Mouse (Mus musculus): ENCODE data around the gene Cbfa2t2. TPM values are rescaled to one million over a fixed set of nuclear protein-coding genes. Genes with fewer than 3 reads are reported as not detected.

The Cbfa2t2 gene
- polyA plus RNA-seq, 1 experiment, result 12.7 TPM

- Histone ChIP-seq H3K4me1 (ENCODE audit: control insufficient read depth, insufficient read depth, low read length) (peaks cover 2% of the 10 kb centered on the region; the same call in 1 of the 2 replicates), H3K4me3 (replicated peaks; ENCODE audit: extremely low read depth, low read depth, low read length) (peak overlapping the region; percentile 72)
- no peak for DNase-seq
- TF ChIP-seq POLR2A (IDR thresholded peaks at IDR 0.05; ENCODE audit: borderline replicate concordance, extremely low read depth, low read depth, low read length) (no peak), CTCF (IDR thresholded peaks at IDR 0.05; ENCODE audit: insufficient read depth, low read length) (no peak)
- 32% methylated on average over 11 of the region's 11 CpGs for WGBS
These were observed 29.1 kb upstream of the Cbfa2t2 start for GRCm38 (mm10) chr2:154407063-154407642.

- Histone ChIP-seq H3K4me3 (replicated peaks; ENCODE audit: extremely low read depth, low read depth, low read length) (peak within 1 kb of the TSS; percentile 72), H3K4me1 (ENCODE audit: control insufficient read depth, insufficient read depth, low read length) (peaks cover 2% of the 10 kb centered on the region; the same call in 1 of the 2 replicates)
- TF ChIP-seq POLR2A (IDR thresholded peaks at IDR 0.05; ENCODE audit: borderline replicate concordance, extremely low read depth, low read depth, low read length), result peak; percentile 70; the same call in 1 of the 2 replicates
- TF ChIP-seq CTCF (IDR thresholded peaks at IDR 0.05; ENCODE audit: insufficient read depth, low read length), result no peak
- WGBS, result 2% methylated on average over 84 of the region's 84 CpGs
- DNase-seq, result peak; percentile 88
These were observed 28.4 kb upstream of the Cbfa2t2 start, which contains the start of gene Snta1 for GRCm38 (mm10) chr2:154407643-154408445. Gene Snta1, minus strand, starts transcription at chr2:154408099.

- H3K4me1 ChIP-seq (ENCODE audit: control insufficient read depth, insufficient read depth, low read length), result peaks cover 2% of the 10 kb centered on the region; the same call in 1 of the 2 replicates
- no peak overlapping the region for H3K4me3 ChIP-seq (replicated peaks; ENCODE audit: extremely low read depth, low read depth, low read length)
- TF ChIP-seq CTCF (IDR thresholded peaks at IDR 0.05; ENCODE audit: insufficient read depth, low read length), result no peak
- no peak for TF ChIP-seq POLR2A (IDR thresholded peaks at IDR 0.05; ENCODE audit: borderline replicate concordance, extremely low read depth, low read depth, low read length)
- DNase-seq, result no peak
- 22% methylated on average over 2 of the region's 2 CpGs for WGBS
These were observed 25.9 kb upstream of the Cbfa2t2 start for GRCm38 (mm10) chr2:154410355-154410754.

- Histone ChIP-seq H3K4me1 (ENCODE audit: control insufficient read depth, insufficient read depth, low read length) (peaks cover 2% of the 10 kb centered on the region; the same call in 1 of the 2 replicates), H3K4me3 (replicated peaks; ENCODE audit: extremely low read depth, low read depth, low read length) (no peak overlapping the region)
- 66% methylated on average over 7 of the region's 7 CpGs for WGBS
- TF ChIP-seq POLR2A (IDR thresholded peaks at IDR 0.05; ENCODE audit: borderline replicate concordance, extremely low read depth, low read depth, low read length), result no peak
- 0 out of 2 replicates have a peak, but pooled peaks have one; percentile 7 for TF ChIP-seq CTCF (IDR thresholded peaks at IDR 0.05; ENCODE audit: insufficient read depth, low read length)
- no peak for DNase-seq
These were observed 24.1 kb upstream of the Cbfa2t2 start for GRCm38 (mm10) chr2:154412018-154412666.

- TF ChIP-seq POLR2A (IDR thresholded peaks at IDR 0.05; ENCODE audit: borderline replicate concordance, extremely low read depth, low read depth, low read length) (no peak), CTCF (IDR thresholded peaks at IDR 0.05; ENCODE audit: insufficient read depth, low read length) (peak; percentile 83)
- peak; percentile 75 for DNase-seq
- H3K4me3 ChIP-seq (replicated peaks; ENCODE audit: extremely low read depth, low read depth, low read length), result no peak overlapping the region
- whole genome bisulfite sequencing, result 19% methylated on average over 3 of the region's 3 CpGs
- no peaks in the 10 kb centered on the region for H3K4me1 ChIP-seq (ENCODE audit: control insufficient read depth, insufficient read depth, low read length)
These were observed 19.2 kb upstream of the Cbfa2t2 start for GRCm38 (mm10) chr2:154417107-154417506.

- no peaks in the 10 kb centered on the region for H3K4me1 ChIP-seq (ENCODE audit: control insufficient read depth, insufficient read depth, low read length)
- whole genome bisulfite sequencing, result 83% methylated on average over 7 of the region's 7 CpGs
- TF ChIP-seq POLR2A (IDR thresholded peaks at IDR 0.05; ENCODE audit: borderline replicate concordance, extremely low read depth, low read depth, low read length) (no peak), CTCF (IDR thresholded peaks at IDR 0.05; ENCODE audit: insufficient read depth, low read length) (no peak)
- no peak for DNase-seq
- H3K4me3 ChIP-seq (replicated peaks; ENCODE audit: extremely low read depth, low read depth, low read length), result no peak overlapping the region
These were observed 18.3 kb upstream of the Cbfa2t2 start for GRCm38 (mm10) chr2:154418001-154418400.

- Histone ChIP-seq H3K4me3 (replicated peaks; ENCODE audit: extremely low read depth, low read depth, low read length) (no peak overlapping the region), H3K4me1 (ENCODE audit: control insufficient read depth, insufficient read depth, low read length) (no peaks in the 10 kb centered on the region)
- WGBS, result 73% methylated on average over 9 of the region's 9 CpGs
- no peak for DNase-seq
- TF ChIP-seq CTCF (IDR thresholded peaks at IDR 0.05; ENCODE audit: insufficient read depth, low read length) (no peak), POLR2A (IDR thresholded peaks at IDR 0.05; ENCODE audit: borderline replicate concordance, extremely low read depth, low read depth, low read length) (no peak)
These were observed 16.4 kb upstream of the Cbfa2t2 start for GRCm38 (mm10) chr2:154419631-154420515.

GRCm38 (mm10) chr2:154420942-154421731, 15.1 kb upstream of the Cbfa2t2 start:
- no peak for DNase-seq
- Histone ChIP-seq H3K4me3 (replicated peaks; ENCODE audit: extremely low read depth, low read depth, low read length) (no peak overlapping the region), H3K4me1 (ENCODE audit: control insufficient read depth, insufficient read depth, low read length) (no peaks in the 10 kb centered on the region)
- TF ChIP-seq CTCF (IDR thresholded peaks at IDR 0.05; ENCODE audit: insufficient read depth, low read length), result no peak
- 48% methylated on average over 7 of the region's 7 CpGs for WGBS

Data from lung, adult 2 months (tissue).